Mouse (Mus musculus): Measurements from ENCODE around the gene AI467606.

AI467606 gene

GRCm38 (mm10) chr7:127096456-127096855, 5.3 kb downstream of the AI467606 start:
- no peak for DNase-seq

- DNase-seq, result no peak
Measured at GRCm38 (mm10) chr7:127098521-127098920, 7.4 kb downstream of the AI467606 start.

GRCm38 (mm10) chr7:127098950-127099349, 7.8 kb downstream of the AI467606 start:
- DNase-seq, result no peak

- no peak for DNase-seq
Measured at GRCm38 (mm10) chr7:127099528-127099927, 8.4 kb downstream of the AI467606 start.

GRCm38 (mm10) chr7:127101451-127102016, 10.4 kb downstream of the AI467606 start:
- no peak for DNase-seq

GRCm38 (mm10) chr7:127102148-127102547, 11.0 kb downstream of the AI467606 start:
- DNase-seq, result no peak

- DNase-seq, result no peak
Measured at GRCm38 (mm10) chr7:127103960-127104359, 12.8 kb downstream of the AI467606 start.

GRCm38 (mm10) chr7:127104560-127105332, 13.6 kb downstream of the AI467606 start:
- DNase-seq, result peak; percentile 79 to 87

- no peak for DNase-seq
Measured at GRCm38 (mm10) chr7:127105551-127105950, 14.4 kb downstream of the AI467606 start.

GRCm38 (mm10) chr7:127110239-127111007, 19.3 kb downstream of the AI467606 start:
- peak; percentile 60 to 75 for DNase-seq

GRCm38 (mm10) chr7:127111461-127111860, 20.3 kb downstream of the AI467606 start:
- peak; percentile 46 to 62 for DNase-seq

- DNase-seq, result no peak
Measured at GRCm38 (mm10) chr7:127112251-127112841, 21.2 kb downstream of the AI467606 start.

- no peak for DNase-seq
Measured at GRCm38 (mm10) chr7:127112921-127113597, 21.9 kb downstream of the AI467606 start.

GRCm38 (mm10) chr7:127113614-127114259, 22.6 kb downstream of the AI467606 start:
- peak; percentile 65 to 70 for DNase-seq

GRCm38 (mm10) chr7:127114920-127115319, 23.8 kb downstream of the AI467606 start:
- DNase-seq, result no peak

GRCm38 (mm10) chr7:127116331-127116935, 25.3 kb downstream of the AI467606 start:
- DNase-seq, result no peak

- DNase-seq, result peak in 1 of 2 experiments; percentile 43
Measured at GRCm38 (mm10) chr7:127117948-127118347, 26.8 kb downstream of the AI467606 start.

- DNase-seq, result peak in 1 of 2 experiments; percentile 37
Measured at GRCm38 (mm10) chr7:127118671-127119445, 27.7 kb downstream of the AI467606 start.

GRCm38 (mm10) chr7:127121061-127121910, 30.1 kb downstream of the AI467606 start:
- peak; percentile 84 to 88 for DNase-seq

- peak in 1 of 2 experiments; percentile 58 for DNase-seq
Measured at GRCm38 (mm10) chr7:127121911-127122270, 30.7 kb downstream of the AI467606 start, which contains the start of gene Qprt. TSS of gene Qprt (minus strand) at chr7:127122226.
